Mouse (Mus musculus): ENCODE measurements around the gene Olfr459. TPM values are rescaled to one million over a fixed set of nuclear protein-coding genes. Genes with fewer than 3 reads are reported as not detected.

Olfr459 gene
- polyA plus RNA-seq, 1 experiment from 2014 or later, result not detected

DNA sequence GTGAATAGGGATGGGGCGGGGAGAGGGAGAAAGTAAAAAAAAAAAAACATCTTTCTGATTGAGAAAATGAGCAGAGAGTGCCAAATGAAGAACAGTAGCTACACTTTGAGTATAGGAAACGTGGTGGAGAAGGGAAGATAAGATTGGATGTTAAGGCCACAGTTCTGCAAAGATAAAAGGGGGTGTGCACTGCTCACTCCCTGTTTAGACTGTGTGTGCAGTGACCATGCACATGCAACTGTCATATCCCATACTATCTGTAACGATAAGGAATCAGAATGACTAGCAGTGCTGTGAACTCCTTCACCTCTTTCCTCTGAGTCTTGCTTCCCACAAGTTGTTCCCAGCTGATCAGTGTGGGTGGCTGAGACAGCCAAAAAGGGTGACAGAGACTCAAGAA, 17.8 kb downstream of the Olfr459 start:
- Histone ChIP-seq H3K9ac (replicated peaks; ENCODE audit: low read length) (no peak overlapping the region), H3K9me3 (ENCODE audit: low read length) (no peaks in the 10 kb centered on the region), H3K4me2 (replicated peaks; ENCODE audit: low read depth, low read length) (no peak overlapping the region), H3K27ac (ENCODE audit: low read length) (no peak overlapping the region), H3K27me3 (ENCODE audit: insufficient read depth, low read length) (no peaks in the 10 kb centered on the region), H3K4me1 (ENCODE audit: insufficient read depth, low read length) (no peaks in the 10 kb centered on the region), H3K36me3 (ENCODE audit: insufficient read depth, low read length) (no peaks in the 10 kb centered on the region), H3K4me3 (ENCODE audit: low read length) (no peak overlapping the region)
- ATAC-seq (ENCODE audit: low FRiP score, low TSS enrichment), result no peak
- 67% methylated on average over 3 of the region's 3 CpGs for WGBS

DNA sequence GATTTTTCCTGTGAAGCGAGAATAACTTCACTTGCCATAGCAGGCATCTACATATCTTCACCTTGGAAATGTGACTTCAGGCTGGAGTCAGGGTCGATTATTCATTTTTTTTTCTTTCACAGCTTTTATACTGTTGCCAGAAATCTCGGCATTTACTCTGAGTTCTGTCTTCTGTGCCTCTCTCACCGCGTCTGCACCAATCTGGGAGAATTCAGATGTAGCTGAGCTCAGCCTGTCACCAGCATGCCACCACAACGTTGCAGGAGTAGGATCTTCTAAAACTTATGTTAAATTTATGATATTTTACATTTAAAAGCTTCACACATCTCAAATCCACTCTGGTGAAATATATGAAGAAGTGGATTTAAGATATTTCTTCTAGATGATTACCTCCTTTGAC, 20.4 kb downstream of the Olfr459 start:
- H3K4me1 ChIP-seq (ENCODE audit: insufficient read depth, low read length), result no peaks in the 10 kb centered on the region
- 67% methylated on average over 6 of the region's 6 CpGs for whole genome bisulfite sequencing
- no peak overlapping the region for H3K4me3 ChIP-seq (ENCODE audit: low read length)
- H3K9ac ChIP-seq (replicated peaks; ENCODE audit: low read length), result no peak overlapping the region
- H3K27me3 ChIP-seq (ENCODE audit: insufficient read depth, low read length), result no peaks in the 10 kb centered on the region
- no peaks in the 10 kb centered on the region for H3K36me3 ChIP-seq (ENCODE audit: insufficient read depth, low read length)
- H3K4me2 ChIP-seq (replicated peaks; ENCODE audit: low read depth, low read length), result no peak overlapping the region
- no peak for ATAC-seq (ENCODE audit: low FRiP score, low TSS enrichment)
- H3K9me3 ChIP-seq (ENCODE audit: low read length), result no peaks in the 10 kb centered on the region
- H3K27ac ChIP-seq (ENCODE audit: low read length), result no peak overlapping the region

DNA sequence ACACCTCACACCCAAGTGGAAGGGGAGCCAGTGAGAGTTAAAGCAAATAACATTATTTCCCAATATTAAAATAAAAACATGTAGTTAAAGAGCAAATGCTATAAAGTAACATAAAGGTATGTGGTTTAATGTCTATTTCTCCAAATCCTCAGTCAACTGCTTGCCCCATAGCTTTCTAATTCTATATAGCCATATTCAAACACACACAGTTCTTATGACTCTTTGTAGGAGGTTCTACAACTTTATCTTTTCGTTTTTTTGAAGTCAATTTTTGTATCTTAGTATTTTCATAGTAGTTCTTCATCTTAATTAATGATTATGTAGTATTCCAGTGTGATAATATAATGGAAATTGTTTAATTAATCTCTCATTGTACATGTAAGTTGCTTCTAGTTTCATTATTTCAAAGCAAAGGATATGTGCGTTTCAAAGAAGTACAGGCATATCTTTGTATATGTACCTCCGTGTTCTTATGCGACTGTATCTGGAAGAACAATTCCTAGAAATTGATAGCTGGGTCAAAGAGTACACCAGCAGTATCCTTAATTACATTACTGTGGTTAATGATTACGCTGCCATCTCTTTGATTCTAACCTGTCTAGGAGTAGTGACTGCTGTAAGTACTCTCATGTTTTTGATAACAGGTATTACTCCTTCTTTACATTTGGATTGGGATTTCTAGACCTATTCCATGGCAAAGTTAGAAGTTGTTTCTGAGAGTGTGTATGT, 30.1 kb downstream of the Olfr459 start:
- no peak overlapping the region for H3K9ac ChIP-seq (replicated peaks; ENCODE audit: low read length)
- no peak for ATAC-seq (ENCODE audit: low FRiP score, low TSS enrichment)
- no peak overlapping the region for H3K4me2 ChIP-seq (replicated peaks; ENCODE audit: low read depth, low read length)
- WGBS, result 78% methylated on average over 5 of the region's 5 CpGs
- H3K9me3 ChIP-seq (ENCODE audit: low read length), result no peaks in the 10 kb centered on the region
- no peak overlapping the region for H3K4me3 ChIP-seq (ENCODE audit: low read length)
- H3K36me3 ChIP-seq (ENCODE audit: insufficient read depth, low read length), result no peaks in the 10 kb centered on the region
- no peak overlapping the region for H3K27ac ChIP-seq (ENCODE audit: low read length)
- H3K4me1 ChIP-seq (ENCODE audit: insufficient read depth, low read length), result no peaks in the 10 kb centered on the region
- no peaks in the 10 kb centered on the region for H3K27me3 ChIP-seq (ENCODE audit: insufficient read depth, low read length)

DNA sequence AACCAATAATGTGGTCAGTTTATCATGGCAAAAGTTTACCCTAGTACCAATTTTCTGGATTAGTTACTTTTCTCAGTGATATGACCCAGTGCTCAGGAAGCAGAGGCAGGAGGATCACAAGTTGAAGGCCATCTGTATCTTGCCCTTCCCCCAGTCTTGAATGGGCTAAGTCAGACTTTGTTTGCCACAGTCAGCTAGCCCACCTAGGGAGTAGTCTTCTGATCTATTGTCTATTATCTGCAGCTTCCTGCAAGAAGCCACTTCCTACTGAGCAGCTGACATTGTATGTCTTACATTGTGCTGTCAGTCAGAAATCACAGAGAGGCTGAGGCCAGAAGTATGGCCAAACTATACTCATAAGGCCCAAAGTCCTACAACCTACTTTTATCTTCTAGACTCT, 33.9 kb downstream of the Olfr459 start:
- Histone ChIP-seq H3K4me3 (ENCODE audit: low read length) (no peak overlapping the region), H3K4me1 (ENCODE audit: insufficient read depth, low read length) (no peaks in the 10 kb centered on the region), H3K9me3 (ENCODE audit: low read length) (no peaks in the 10 kb centered on the region), H3K4me2 (replicated peaks; ENCODE audit: low read depth, low read length) (no peak overlapping the region), H3K36me3 (ENCODE audit: insufficient read depth, low read length) (no peaks in the 10 kb centered on the region), H3K27me3 (ENCODE audit: insufficient read depth, low read length) (no peaks in the 10 kb centered on the region), H3K9ac (replicated peaks; ENCODE audit: low read length) (no peak overlapping the region), H3K27ac (ENCODE audit: low read length) (no peak overlapping the region)
- no peak for ATAC-seq (ENCODE audit: low FRiP score, low TSS enrichment)

DNA sequence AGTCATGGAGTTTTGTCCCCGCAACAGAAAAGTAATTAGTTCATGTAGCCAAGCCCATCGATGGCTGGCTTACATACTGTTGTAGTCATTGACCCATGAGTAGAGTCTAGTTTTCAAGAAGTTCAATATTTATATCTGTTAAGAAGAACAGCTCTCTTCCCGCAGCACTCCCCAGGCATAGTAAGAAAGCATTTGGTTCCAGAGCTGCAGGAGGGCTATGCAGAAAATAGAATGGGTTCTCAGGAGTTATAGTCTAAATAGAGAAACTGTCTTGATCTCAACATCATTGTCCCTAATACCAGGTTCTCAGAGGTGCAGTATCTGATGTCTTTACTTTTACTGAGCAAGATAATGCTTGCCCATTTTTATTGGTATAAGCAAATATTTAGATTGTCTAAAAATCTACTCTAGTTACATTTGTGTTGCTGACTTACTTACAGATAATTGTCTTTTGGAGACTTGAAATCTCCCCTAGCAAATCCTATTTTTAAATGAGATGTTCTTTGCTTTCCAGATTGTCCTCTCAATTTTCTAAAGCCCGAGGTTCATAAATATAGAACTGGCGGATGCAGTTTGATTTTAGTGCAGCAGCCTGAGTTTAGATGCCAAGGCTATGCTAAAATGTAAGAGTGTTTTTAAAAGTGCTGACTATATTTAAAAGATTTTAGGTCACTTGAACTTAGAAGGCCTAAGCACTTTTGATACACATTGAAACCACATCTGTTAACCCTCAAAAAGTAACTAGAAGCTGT, 40.1 kb downstream of the Olfr459 start:
- Histone ChIP-seq H3K9me3 (ENCODE audit: low read length) (no peaks in the 10 kb centered on the region), H3K4me2 (replicated peaks; ENCODE audit: low read depth, low read length) (no peak overlapping the region), H3K4me1 (ENCODE audit: insufficient read depth, low read length) (no peaks in the 10 kb centered on the region), H3K27ac (ENCODE audit: low read length) (no peak overlapping the region), H3K9ac (replicated peaks; ENCODE audit: low read length) (no peak overlapping the region), H3K27me3 (ENCODE audit: insufficient read depth, low read length) (no peaks in the 10 kb centered on the region), H3K4me3 (ENCODE audit: low read length) (no peak overlapping the region), H3K36me3 (ENCODE audit: insufficient read depth, low read length) (no peaks in the 10 kb centered on the region)
- 91% methylated on average over 5 of the region's 5 CpGs for WGBS
- ATAC-seq (ENCODE audit: low FRiP score, low TSS enrichment), result no peak

DNA sequence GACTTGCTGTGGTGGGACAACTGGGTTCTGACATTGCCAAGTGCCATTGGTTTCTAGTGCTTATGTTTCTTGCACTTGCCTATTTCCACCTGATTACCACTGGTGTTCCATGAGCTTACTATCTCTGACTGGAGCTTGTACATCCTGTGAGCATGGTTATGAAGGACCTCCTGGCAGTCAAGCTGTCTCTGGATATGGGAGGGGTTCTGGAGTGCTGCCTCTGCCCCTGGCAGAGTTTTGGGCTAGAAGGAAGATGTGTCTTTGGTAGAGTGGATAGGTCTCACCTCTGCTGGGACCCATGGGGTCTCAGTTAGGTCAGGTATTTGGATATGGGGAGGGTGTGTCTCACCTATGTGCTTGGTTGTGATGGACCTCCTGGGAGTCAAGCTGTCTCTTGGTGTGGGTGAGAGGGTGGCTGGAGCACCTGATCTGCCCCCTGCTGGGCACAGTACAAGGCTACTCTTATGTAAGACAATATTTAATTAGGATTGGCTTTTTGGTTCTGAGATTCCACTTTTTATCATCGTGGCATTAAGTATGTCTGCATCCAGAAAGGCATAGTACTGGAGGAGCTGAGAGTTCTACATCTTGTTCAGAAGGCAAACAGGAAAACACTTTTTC, 46.9 kb downstream of the Olfr459 start:
- 76% methylated on average over 1 of the region's 1 CpGs for WGBS
- H3K27me3 ChIP-seq (ENCODE audit: insufficient read depth, low read length), result no peaks in the 10 kb centered on the region
- H3K4me1 ChIP-seq (ENCODE audit: insufficient read depth, low read length), result no peaks in the 10 kb centered on the region
- H3K27ac ChIP-seq (ENCODE audit: low read length), result no peak overlapping the region
- ATAC-seq (ENCODE audit: low FRiP score, low TSS enrichment), result no peak
- no peaks in the 10 kb centered on the region for H3K9me3 ChIP-seq (ENCODE audit: low read length)
- no peak overlapping the region for H3K9ac ChIP-seq (replicated peaks; ENCODE audit: low read length)
- H3K4me2 ChIP-seq (replicated peaks; ENCODE audit: low read depth, low read length), result no peak overlapping the region
- H3K36me3 ChIP-seq (ENCODE audit: insufficient read depth, low read length), result no peaks in the 10 kb centered on the region
- H3K4me3 ChIP-seq (ENCODE audit: low read length), result no peak overlapping the region

DNA sequence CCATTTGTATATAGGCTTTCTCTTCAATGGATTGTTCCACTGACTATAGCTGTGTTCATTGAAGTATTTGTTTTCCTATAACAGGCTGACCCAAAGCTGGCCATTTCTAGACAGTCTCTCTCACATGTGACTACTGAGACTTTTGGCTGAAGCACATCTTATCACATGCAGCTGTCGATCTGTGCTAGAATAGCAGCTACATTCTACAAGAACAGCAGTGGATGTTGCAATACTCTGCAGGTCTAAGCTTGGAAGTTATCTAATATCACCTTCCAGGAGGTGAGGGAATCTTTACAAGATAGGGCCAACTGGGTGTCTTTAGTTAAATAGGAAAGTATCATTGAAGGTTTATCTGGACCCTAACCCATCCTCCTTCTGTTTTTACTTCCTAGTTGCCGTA, 53.5 kb downstream of the Olfr459 start:
- Histone ChIP-seq H3K36me3 (ENCODE audit: insufficient read depth, low read length) (no peaks in the 10 kb centered on the region), H3K4me1 (ENCODE audit: insufficient read depth, low read length) (no peaks in the 10 kb centered on the region), H3K4me2 (replicated peaks; ENCODE audit: low read depth, low read length) (no peak overlapping the region), H3K27me3 (ENCODE audit: insufficient read depth, low read length) (no peaks in the 10 kb centered on the region), H3K27ac (ENCODE audit: low read length) (no peak overlapping the region), H3K4me3 (ENCODE audit: low read length) (no peak overlapping the region), H3K9ac (replicated peaks; ENCODE audit: low read length) (no peak overlapping the region), H3K9me3 (ENCODE audit: low read length) (no peaks in the 10 kb centered on the region)
- 90% methylated on average over 2 of the region's 2 CpGs for WGBS
- no peak for ATAC-seq (ENCODE audit: low FRiP score, low TSS enrichment)

Other genes starting within 250 kb of the Olfr459 start
- gene Ephb6, start 169.7 kb downstream of the Olfr459 start, polyA plus RNA-seq (2015; fragmentation: Nextera tagmentation; extraction: Ambion mirVana), result 16.2 and 17.6 TPM in 2 replicates
- 7.1 and 7.3 TPM in 2 replicates for gene Trpv6, start 138.8 kb downstream of the Olfr459 start, polyA plus RNA-seq (2015; fragmentation: Nextera tagmentation; extraction: Ambion mirVana)
- gene Trpv5, start 94.4 kb downstream of the Olfr459 start, polyA plus RNA-seq (2015; fragmentation: Nextera tagmentation; extraction: Ambion mirVana), result 3.1 and 3.8 TPM in 2 replicates
- 0.22 and 0.58 TPM in 2 replicates for gene Llcfc1, start 90.7 kb downstream of the Olfr459 start, polyA plus RNA-seq (2015; fragmentation: Nextera tagmentation; extraction: Ambion mirVana)
- gene Kel, start 70.8 kb downstream of the Olfr459 start, polyA plus RNA-seq (2015; fragmentation: Nextera tagmentation; extraction: Ambion mirVana), result 2.3 and 3.8 TPM in 2 replicates
- not detected in 2 replicates for gene Pip, start 72.4 kb upstream of the Olfr459 start, polyA plus RNA-seq (2015; fragmentation: Nextera tagmentation; extraction: Ambion mirVana)
- not detected in 2 replicates for gene Sval2, start 77.8 kb upstream of the Olfr459 start, polyA plus RNA-seq (2015; fragmentation: Nextera tagmentation; extraction: Ambion mirVana)
- gene Sval1, start 176.5 kb upstream of the Olfr459 start, polyA plus RNA-seq (2015; fragmentation: Nextera tagmentation; extraction: Ambion mirVana), result not detected in 2 replicates
- not detected in 2 replicates for gene Sval3, start 193.0 kb upstream of the Olfr459 start, polyA plus RNA-seq (2015; fragmentation: Nextera tagmentation; extraction: Ambion mirVana)